Mouse (Mus musculus) olfactory bulb, adult 2 months (tissue): Measurements from ENCODE around the gene Ppp2r1b.

Source experiments
- CTCF ChIP-seq: fragments of 200-500 bp; IDR thresholded peaks from 2 replicates; pipeline ENCODE4 v1.5.1; 2012; ENCODE audit warnings: low read depth, mild to moderate bottlenecking, low read length, moderate library complexity; ENCODE audit not compliant: insufficient read depth
- POLR2A ChIP-seq: fragments of 200-500 bp; IDR thresholded peaks from 2 replicates; pipeline ENCODE4 v1.6.1; 2012; ENCODE audit warnings: mild to moderate bottlenecking, low read depth, low read length, moderate library complexity; ENCODE audit not compliant: insufficient read depth

DNA sequence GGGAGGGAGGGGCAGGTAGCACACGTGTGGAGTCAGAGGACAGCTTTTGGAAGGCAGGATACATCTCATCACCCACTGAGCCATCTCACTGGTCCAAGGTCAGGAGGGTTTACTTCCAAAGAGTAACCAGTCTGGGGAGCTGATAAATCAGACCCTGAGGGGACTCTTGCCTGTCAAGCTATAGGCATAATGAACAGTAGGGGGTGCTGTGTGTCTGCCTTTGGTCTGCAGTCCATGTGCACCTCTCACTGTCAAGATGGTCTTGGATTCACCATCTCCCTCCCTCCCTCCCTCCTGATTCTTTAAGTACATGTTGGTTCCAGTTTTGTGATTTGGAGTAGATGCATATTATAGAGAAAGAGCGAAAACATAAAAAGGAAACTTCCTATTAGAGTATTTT, 44.1 kb upstream of the Ppp2r1b start:
- TF ChIP-seq POLR2A = no peak
- TF ChIP-seq CTCF = no peak
